ENCODE assay signal across 12 mouse cellular contexts in genomic region chr6:126340098-126340610, GRCm38 (mm10).
DNase-seq lines count a peak whose midpoint lies in the region; ATAC-seq lines count a peak whose summit lies in the region.
"Had no signal": no experiment of that assay in that cellular context is flagged by ENCODE, and none has a peak within 500 bp of the region (broad histone marks: within the 10 kb centered on the region; RNA-seq: fewer than 3 reads in every experiment).

No protein-coding gene starts in this region.

- H3K36me3 ChIP-seq in hindbrain, embryonic 10.5 days: no peaks in the 10 kb centered on the region
- H3K36me3 ChIP-seq in hindbrain, embryonic 11.5 days (ENCODE audit: control insufficient read depth, insufficient read depth, low read length): no peaks in the 10 kb centered on the region

- 68% methylated on average over 10 of the region's 10 CpGs for WGBS in hindbrain, embryonic 10.5 days
- 74% methylated on average over 10 of the region's 10 CpGs for WGBS in hindbrain, embryonic 11.5 days

- no peak for DNase-seq in hindbrain, embryonic 10.5 days (ENCODE audit: low spot score)
- no peak for DNase-seq in hindbrain, embryonic 11.5 days (ENCODE audit: low spot score)
- peak; percentile 80 to 82 for DNase-seq in cerebellum, postnatal 36 days
- peak; percentile 17 for DNase-seq in layer of hippocampus, adult 9-10 months (ENCODE audit: low spot score)
- DNase-seq in right cerebral cortex, postnatal 14 days: peak; percentile 46
- DNase-seq in kidney, postnatal 10 days: no peak
- DNase-seq in testis, postnatal 14 days (ENCODE audit: low spot score): no peak
- DNase-seq in kidney, adult 8-10 months: no peak
- DNase-seq: heart, postnatal 36 days; lung, embryonic 14.5 days; thymus, adult 18-20 months had no signal

- H3K27me3 ChIP-seq in hindbrain, embryonic 10.5 days (ENCODE audit: insufficient read depth, poor library complexity, severe bottlenecking): no peaks in the 10 kb centered on the region
- no peaks in the 10 kb centered on the region for H3K27me3 ChIP-seq in hindbrain, embryonic 11.5 days (ENCODE audit: control insufficient read depth, insufficient read depth, low read length)

- H3K9ac ChIP-seq in hindbrain, embryonic 11.5 days (ENCODE audit: low read depth, low read length): no peak overlapping the region
- H3K9ac ChIP-seq: lung, embryonic 14.5 days had no signal

- H3K9me3 ChIP-seq in hindbrain, embryonic 10.5 days: no peaks in the 10 kb centered on the region
- no peaks in the 10 kb centered on the region for H3K9me3 ChIP-seq in hindbrain, embryonic 11.5 days (ENCODE audit: control insufficient read depth, low read length)

- no peak overlapping the region for H3K4me2 ChIP-seq in hindbrain, embryonic 11.5 days (replicated peaks; ENCODE audit: low read depth, low read length)
- H3K4me2 ChIP-seq: lung, embryonic 14.5 days had no signal

- 0 out of 2 replicates have a peak overlapping the region, but pooled peaks have one; percentile 23 for H3K27ac ChIP-seq in hindbrain, embryonic 10.5 days
- no peak overlapping the region for H3K27ac ChIP-seq in hindbrain, embryonic 11.5 days (ENCODE audit: low read depth, low read length)

- ATAC-seq in hindbrain, embryonic 11.5 days (ENCODE audit: low FRiP score): no peak

- H3K4me1 ChIP-seq in hindbrain, embryonic 10.5 days (replicated peaks): no peaks in the 10 kb centered on the region
- no peaks in the 10 kb centered on the region for H3K4me1 ChIP-seq in hindbrain, embryonic 11.5 days (replicated peaks; ENCODE audit: control insufficient read depth, insufficient read depth, low read length)

- H3K4me3 ChIP-seq in hindbrain, embryonic 10.5 days: no peak overlapping the region
- no peak overlapping the region for H3K4me3 ChIP-seq in hindbrain, embryonic 11.5 days (ENCODE audit: low read depth, low read length)
- H3K4me3 ChIP-seq: myocyte had no signal

Comparison
In these comparisons a context has a peak if more than half of its experiments do, and no peak if none do; other contexts are left out.
1. DNase-seq: peak in cerebellum, postnatal 36 days (2 of 2), layer of hippocampus, adult 9-10 months (single experiment) and right cerebral cortex, postnatal 14 days (single experiment); none in hindbrain, embryonic 10.5 days (single experiment), hindbrain, embryonic 11.5 days (single experiment), kidney, postnatal 10 days (single experiment), testis, postnatal 14 days (single experiment) and kidney, adult 8-10 months (0 of 2).